Mouse (Mus musculus) cortical plate, adult 2 months (tissue): ENCODE measurements around the gene Lbx1.

ENCODE experiments used
- CTCF ChIP-seq: fragments of 200-500 bp; IDR thresholded peaks from 2 replicates; pipeline ENCODE4 v1.5.1; 2011; ENCODE audit warnings: mild to moderate bottlenecking, control low read depth, low read length; ENCODE audit not compliant: insufficient read depth; ENCODE audit errors: extremely low read depth
- POLR2A ChIP-seq: fragments of 200-500 bp; IDR thresholded peaks from 2 replicates; pipeline ENCODE4 v1.6.1; 2011; ENCODE audit warnings: mild to moderate bottlenecking, low read length, control low read depth; ENCODE audit not compliant: insufficient read depth; ENCODE audit errors: extremely low read depth

DNA sequence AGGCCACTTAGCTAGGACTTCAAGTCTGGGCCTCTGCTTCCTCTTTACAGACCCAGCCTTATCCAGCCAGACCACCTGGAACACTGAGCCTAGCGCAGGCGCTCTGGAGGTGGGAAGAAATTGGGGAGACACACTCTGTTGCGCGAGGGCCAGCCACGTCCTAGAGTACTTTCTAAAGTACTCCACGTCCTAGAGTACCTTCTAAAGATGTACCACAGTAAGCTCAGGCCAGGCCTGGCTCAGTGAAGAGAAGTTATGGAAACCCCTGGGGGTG lies 11.4 kb downstream of the Lbx1 start:
- TF ChIP-seq CTCF (no peak), POLR2A (no peak)
